ENCODE assay signal across 25 mouse cellular contexts in genomic region chr6:28600404-28600803, GRCm38 (mm10).
DNase-seq lines count a peak whose midpoint lies in the region; ATAC-seq and TF ChIP-seq lines count a peak whose summit lies in the region.
"Had no signal": no experiment of that assay in that cellular context is flagged by ENCODE, and none has a peak within 500 bp of the region (broad histone marks: within the 10 kb centered on the region; RNA-seq: fewer than 3 reads in every experiment).

No protein-coding gene starts in this region.

- no peak for TF ChIP-seq CTCF in layer of hippocampus, adult 2 months (conservative IDR thresholded peaks at IDR 0.05)

- no peak for ATAC-seq in liver, embryonic 13.5 days (ENCODE audit: low read depth)
- no peak for ATAC-seq in intestine, embryonic 16.5 days
- ATAC-seq: forebrain, embryonic 15.5 days; Patski had no signal

- 0 out of 2 replicates have a peak overlapping the region, but pooled peaks have one; percentile 1 for H3K27ac ChIP-seq in layer of hippocampus, adult 2 months
- no peak overlapping the region for H3K27ac ChIP-seq in liver, embryonic 13.5 days
- H3K27ac ChIP-seq in intestine, embryonic 16.5 days (ENCODE audit: low read length): no peak overlapping the region
- H3K27ac ChIP-seq: embryonic facial prominence, embryonic 10.5 days; embryonic facial prominence, embryonic 13.5 days; forebrain, embryonic 12.5 days; forebrain, embryonic 15.5 days; heart, adult 2 months; heart, embryonic 10.5 days; hindbrain, embryonic 12.5 days; hindbrain, embryonic 15.5 days had no signal

- H3K36me3 ChIP-seq in liver, embryonic 13.5 days: no peaks in the 10 kb centered on the region
- no peaks in the 10 kb centered on the region for H3K36me3 ChIP-seq in intestine, embryonic 16.5 days (ENCODE audit: control insufficient read depth, insufficient read depth, low read length)
- H3K36me3 ChIP-seq: embryonic facial prominence, embryonic 10.5 days; embryonic facial prominence, embryonic 13.5 days; forebrain, embryonic 12.5 days; forebrain, embryonic 15.5 days; heart, embryonic 10.5 days; hindbrain, embryonic 12.5 days; hindbrain, embryonic 15.5 days had no signal

- peak overlapping the region; percentile 55; the same call in 1 of the 2 replicates for H3K4me2 ChIP-seq in liver, embryonic 13.5 days
- no peak overlapping the region for H3K4me2 ChIP-seq in intestine, embryonic 16.5 days (ENCODE audit: low read depth, low read length)
- H3K4me2 ChIP-seq: embryonic facial prominence, embryonic 13.5 days; forebrain, embryonic 12.5 days; forebrain, embryonic 15.5 days; hindbrain, embryonic 12.5 days; hindbrain, embryonic 15.5 days had no signal

- no peak overlapping the region for H3K9ac ChIP-seq in liver, embryonic 13.5 days
- no peak overlapping the region for H3K9ac ChIP-seq in intestine, embryonic 16.5 days (ENCODE audit: low read depth, low read length)
- H3K9ac ChIP-seq: embryonic facial prominence, embryonic 13.5 days; forebrain, embryonic 12.5 days; forebrain, embryonic 15.5 days; hindbrain, embryonic 12.5 days; hindbrain, embryonic 15.5 days had no signal

- H3K27me3 ChIP-seq in liver, embryonic 13.5 days: no peaks in the 10 kb centered on the region
- H3K27me3 ChIP-seq in intestine, embryonic 16.5 days (replicated peaks; ENCODE audit: control insufficient read depth, insufficient read depth, low read length): no peaks in the 10 kb centered on the region
- H3K27me3 ChIP-seq: CH12.LX; embryonic facial prominence, embryonic 13.5 days; forebrain, embryonic 12.5 days; forebrain, embryonic 15.5 days; hindbrain, embryonic 12.5 days; hindbrain, embryonic 15.5 days; Patski had no signal

- no peak for DNase-seq in layer of hippocampus, adult 2 months (ENCODE audit: low spot score in 2 of 2)
- DNase-seq in layer of hippocampus, adult 11-12 months (ENCODE audit: low spot score): no peak
- DNase-seq in 416B (ENCODE audit: low read depth): peak; percentile 84
- no peak for DNase-seq in liver, embryonic 13.5 days
- no peak for DNase-seq in kidney, postnatal 36 days
- DNase-seq: adrenal gland, postnatal 14 days; B cell, adult 2 months; cerebellum, adult 11 months; cerebellum, adult 2 months; cerebellum, adult 9-11 months; cerebellum, postnatal 25 days; embryo, embryonic 11 days; gastrocnemius, postnatal 25 days; heart, adult 2 months had no signal

- no peak overlapping the region for H3K4me3 ChIP-seq in layer of hippocampus, adult 2 months
- no peak overlapping the region for H3K4me3 ChIP-seq in liver, embryonic 13.5 days (replicated peaks)
- no peak overlapping the region for H3K4me3 ChIP-seq in intestine, embryonic 16.5 days (ENCODE audit: low read length)
- H3K4me3 ChIP-seq: embryonic facial prominence, embryonic 10.5 days; embryonic facial prominence, embryonic 13.5 days; forebrain, embryonic 12.5 days; forebrain, embryonic 15.5 days; heart, adult 2 months; heart, embryonic 10.5 days; hindbrain, embryonic 12.5 days; hindbrain, embryonic 15.5 days had no signal

- H3K4me1 ChIP-seq in liver, embryonic 13.5 days (replicated peaks): peaks cover 74% of the 10 kb centered on the region
- peaks cover 3% of the 10 kb centered on the region; the same call in 1 of the 2 replicates for H3K4me1 ChIP-seq in intestine, embryonic 16.5 days (ENCODE audit: control insufficient read depth, insufficient read depth, low read length)
- H3K4me1 ChIP-seq: embryonic facial prominence, embryonic 10.5 days; embryonic facial prominence, embryonic 13.5 days; forebrain, embryonic 15.5 days had no signal

- no peaks in the 10 kb centered on the region for H3K9me3 ChIP-seq in liver, embryonic 13.5 days (replicated peaks)
- H3K9me3 ChIP-seq in intestine, embryonic 16.5 days (ENCODE audit: control insufficient read depth, low read length): no peaks in the 10 kb centered on the region
- H3K9me3 ChIP-seq: embryonic facial prominence, embryonic 10.5 days; embryonic facial prominence, embryonic 13.5 days; forebrain, embryonic 12.5 days; forebrain, embryonic 15.5 days; G1E; heart, embryonic 10.5 days; hindbrain, embryonic 12.5 days; hindbrain, embryonic 15.5 days had no signal
